Mouse (Mus musculus) ES-Bruce4 (cell line): ENCODE data around the gene Efcab2. TPM values are rescaled to one million over a fixed set of nuclear protein-coding genes. Genes with fewer than 3 reads are reported as not detected.

Experiments used
- H3K27ac ChIP-seq: 2 replicates; pipeline ENCODE4 v1.5.1; 2012; ENCODE audit warnings: low read length, inconsistent platforms; ENCODE audit not compliant: insufficient read depth
- H3K27me3 ChIP-seq: 2 replicates; pipeline ENCODE4 v1.6.1; 2012; ENCODE audit warnings: mild to moderate bottlenecking, low read length, inconsistent platforms; ENCODE audit not compliant: control insufficient read depth, poor library complexity, insufficient read depth, severe bottlenecking
- H3K36me3 ChIP-seq: 2 replicates; pipeline ENCODE4 v1.6.1; 2012; ENCODE audit warnings: inconsistent platforms, mild to moderate bottlenecking, low read length, moderate library complexity; ENCODE audit not compliant: control insufficient read depth, poor library complexity, insufficient read depth, severe bottlenecking
- H3K4me1 ChIP-seq: one replicate; pipeline ENCODE4 v1.8.1; 2011; ENCODE audit warnings: low read length; ENCODE audit not compliant: control insufficient read depth, insufficient read depth
- H3K4me3 ChIP-seq: 2 replicates; pipeline ENCODE4 v1.5.1; 2011; ENCODE audit warnings: low read depth, mild to moderate bottlenecking, low read length
- H3K9ac ChIP-seq: 2 replicates; pipeline ENCODE4 v1.6.1; 2012; ENCODE audit warnings: low read depth, mild to moderate bottlenecking, inconsistent platforms; ENCODE audit not compliant: poor library complexity, severe bottlenecking
- H3K9me3 ChIP-seq: replicated peaks from 2 replicates; pipeline ENCODE4 v1.6.1; 2012; ENCODE audit warnings: mild to moderate bottlenecking, low read length, inconsistent platforms; ENCODE audit not compliant: control insufficient read depth, poor library complexity, insufficient read depth, severe bottlenecking
- CTCF ChIP-seq: IDR thresholded peaks from one replicate; pipeline ENCODE4 v1.8.1; 2011; ENCODE audit warnings: low read depth, low read length
- EP300 ChIP-seq: IDR thresholded peaks from 2 replicates; pipeline ENCODE4 v1.6.1; 2011; ENCODE audit warnings: low read depth, low read length; ENCODE audit not compliant: insufficient read depth
- POLR2A ChIP-seq: IDR thresholded peaks from one replicate; pipeline ENCODE4 v1.8.1; 2011; ENCODE audit warnings: low read length; ENCODE audit not compliant: insufficient read depth
- polyA plus RNA-seq: library from polyadenylated mRNA; stranded (reverse); fragments of >200 nt; gene quantifications from 2 replicates; pipeline ENCODE4 v1.2.4, GENCODE M21; 2011; ENCODE audit warnings: low read depth; ENCODE audit not compliant: missing spikeins, insufficient read depth, insufficient read length

Efcab2 gene
- polyA plus RNA-seq, 1 experiment, result 5.6 TPM

DNA sequence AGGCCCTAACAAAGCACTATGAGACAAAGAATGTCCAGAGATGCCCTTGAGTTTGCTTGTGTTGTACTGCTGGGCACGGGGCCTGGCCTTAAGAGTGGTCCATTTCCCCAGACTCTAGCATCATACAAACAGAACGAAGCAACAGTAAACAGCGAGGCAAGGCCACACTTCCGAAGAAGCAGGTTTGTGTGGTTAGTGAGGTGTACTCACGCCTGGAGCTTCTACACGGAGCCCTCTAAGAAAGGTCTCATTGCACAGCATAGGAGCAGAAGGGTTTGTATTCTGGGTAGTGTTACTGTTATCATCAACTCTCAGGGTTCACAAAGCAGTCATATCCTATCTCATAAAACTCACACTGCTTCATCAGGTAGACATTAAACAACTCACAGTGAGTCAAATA is 61.7 kb downstream of the Efcab2 start:
- H3K4me3 ChIP-seq, result no peak overlapping the region
- no peak overlapping the region for H3K9ac ChIP-seq
- H3K27ac ChIP-seq, result no peak overlapping the region
- TF ChIP-seq CTCF, result no peak
- no peak for TF ChIP-seq EP300
- no peak for TF ChIP-seq POLR2A
- no peaks in the 10 kb centered on the region for H3K27me3 ChIP-seq
- no peaks in the 10 kb centered on the region for H3K4me1 ChIP-seq
- no peaks in the 10 kb centered on the region for H3K9me3 ChIP-seq
- no peaks in the 10 kb centered on the region for H3K36me3 ChIP-seq

GRCm38 (mm10) chr1:178468280-178468679 is 62.4 kb downstream of the Efcab2 start:
- Histone ChIP-seq H3K4me1 (no peaks in the 10 kb centered on the region), H3K36me3 (no peaks in the 10 kb centered on the region), H3K27ac (no peak overlapping the region), H3K27me3 (no peaks in the 10 kb centered on the region), H3K9ac (no peak overlapping the region), H3K9me3 (no peaks in the 10 kb centered on the region), H3K4me3 (no peak overlapping the region)
- TF ChIP-seq POLR2A, result no peak
- TF ChIP-seq EP300, result no peak
- no peak for TF ChIP-seq CTCF

- Histone ChIP-seq H3K4me3 (no peak overlapping the region), H3K4me1 (no peaks in the 10 kb centered on the region), H3K27me3 (no peaks in the 10 kb centered on the region), H3K9ac (no peak overlapping the region), H3K9me3 (no peaks in the 10 kb centered on the region), H3K27ac (no peak overlapping the region), H3K36me3 (no peaks in the 10 kb centered on the region)
- TF ChIP-seq EP300, result no peak
- no peak for TF ChIP-seq CTCF
- TF ChIP-seq POLR2A, result no peak
Measured at GRCm38 (mm10) chr1:178483854-178484253, 78.0 kb downstream of the Efcab2 start.

DNA sequence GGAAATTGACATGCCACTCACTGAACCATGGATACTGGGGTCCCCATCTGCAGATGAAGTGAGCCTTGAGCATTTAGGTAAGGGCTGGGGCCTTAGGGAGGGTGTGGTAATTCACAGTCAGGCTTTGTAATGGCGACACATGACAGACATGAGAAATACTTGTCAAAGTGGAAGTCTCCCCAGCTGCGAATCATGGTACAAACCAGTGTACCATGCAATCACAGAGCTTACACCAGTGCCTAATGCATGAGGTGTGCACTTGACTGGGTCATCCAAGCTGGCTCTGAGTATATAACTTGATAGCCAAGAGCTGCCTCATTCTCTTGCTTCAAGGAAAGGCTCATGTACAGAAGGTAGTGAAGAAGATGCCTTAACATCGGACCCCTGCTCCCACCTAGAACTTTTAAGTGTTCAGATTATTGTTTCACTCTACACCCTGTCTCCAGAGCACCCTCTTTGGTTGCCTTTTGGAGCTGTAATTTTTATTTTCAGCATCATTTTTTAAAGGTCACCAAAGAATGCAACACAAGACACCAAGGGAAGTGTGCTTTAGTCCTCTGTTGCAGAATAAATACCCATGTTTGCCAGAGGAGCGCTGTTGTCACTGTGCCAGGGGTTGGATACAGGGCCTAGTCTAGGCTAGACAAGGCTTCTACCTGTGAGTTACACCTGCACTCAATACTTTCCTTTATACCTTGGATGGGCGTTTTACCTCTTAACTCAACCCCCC is 79.4 kb downstream of the Efcab2 start:
- H3K4me3 ChIP-seq, result no peak overlapping the region
- H3K4me1 ChIP-seq, result no peaks in the 10 kb centered on the region
- H3K9me3 ChIP-seq, result no peaks in the 10 kb centered on the region
- no peaks in the 10 kb centered on the region for H3K27me3 ChIP-seq
- no peak overlapping the region for H3K27ac ChIP-seq
- TF ChIP-seq EP300, result no peak
- TF ChIP-seq POLR2A, result no peak
- no peak for TF ChIP-seq CTCF
- no peaks in the 10 kb centered on the region for H3K36me3 ChIP-seq
- H3K9ac ChIP-seq, result no peak overlapping the region

DNA sequence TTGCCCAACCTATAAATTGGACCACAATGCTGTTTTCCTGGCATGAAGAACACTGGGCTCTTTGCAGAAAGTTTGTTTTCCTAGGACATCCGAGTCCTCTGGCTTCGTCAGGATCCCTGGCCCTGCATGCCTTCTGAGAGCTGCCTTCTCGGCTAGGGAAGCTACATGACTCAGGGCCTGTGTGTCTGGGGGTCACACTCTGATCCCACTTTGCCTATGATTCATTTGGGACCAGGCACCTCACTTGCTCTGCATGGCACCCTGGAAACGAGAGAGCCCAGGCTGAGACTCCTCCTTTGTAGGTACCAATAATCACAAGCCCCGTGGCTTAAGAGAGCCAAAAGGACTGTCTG is 80.0 kb downstream of the Efcab2 start:
- Histone ChIP-seq H3K36me3 (no peaks in the 10 kb centered on the region), H3K27ac (no peak overlapping the region), H3K9ac (no peak overlapping the region), H3K27me3 (no peaks in the 10 kb centered on the region), H3K4me1 (no peaks in the 10 kb centered on the region), H3K9me3 (no peaks in the 10 kb centered on the region), H3K4me3 (no peak overlapping the region)
- TF ChIP-seq POLR2A (no peak), CTCF (no peak)

GRCm38 (mm10) chr1:178486828-178487227 is 80.9 kb downstream of the Efcab2 start:
- H3K27me3 ChIP-seq, result no peaks in the 10 kb centered on the region
- H3K27ac ChIP-seq, result no peak overlapping the region
- H3K9ac ChIP-seq, result no peak overlapping the region
- H3K4me1 ChIP-seq, result no peaks in the 10 kb centered on the region
- TF ChIP-seq CTCF, result no peak
- no peak for TF ChIP-seq EP300
- no peak for TF ChIP-seq POLR2A
- H3K9me3 ChIP-seq, result no peaks in the 10 kb centered on the region
- no peaks in the 10 kb centered on the region for H3K36me3 ChIP-seq
- no peak overlapping the region for H3K4me3 ChIP-seq
